Mouse (Mus musculus) 3134 (cell line): ENCODE results near the gene Nudt13.
A peak's percentile ranks its signal among the peaks of the same experiment; 100 is the strongest.

Experiments
- DNase-seq: peaks from one replicate; pipeline ENCODE4 v3.0.0-alpha.2; 2011; ENCODE audit warnings: low spot score; ENCODE audit not compliant: insufficient read length; ENCODE audit errors: extremely low read depth

Nudt13 gene

DNA sequence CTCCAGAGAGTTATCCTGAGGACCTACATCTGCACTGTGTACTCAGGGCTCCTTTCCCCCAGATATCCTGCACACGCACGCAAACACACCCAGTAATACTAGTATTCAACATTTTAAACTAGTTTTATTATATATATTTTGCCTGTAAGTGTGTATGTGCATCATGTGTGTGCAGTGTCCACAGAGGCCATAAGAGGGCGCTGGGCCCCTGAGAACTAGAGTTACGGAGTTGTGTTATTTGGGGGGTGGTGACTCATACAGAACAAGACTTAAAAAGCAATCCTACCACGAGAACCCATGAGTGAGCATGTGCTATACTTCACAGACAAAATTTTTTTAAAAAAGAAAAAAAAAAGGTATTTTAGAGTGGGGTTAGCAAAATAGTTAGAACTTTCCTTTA is 44.9 kb downstream of the Nudt13 start:
- DNase-seq: no peak

DNA sequence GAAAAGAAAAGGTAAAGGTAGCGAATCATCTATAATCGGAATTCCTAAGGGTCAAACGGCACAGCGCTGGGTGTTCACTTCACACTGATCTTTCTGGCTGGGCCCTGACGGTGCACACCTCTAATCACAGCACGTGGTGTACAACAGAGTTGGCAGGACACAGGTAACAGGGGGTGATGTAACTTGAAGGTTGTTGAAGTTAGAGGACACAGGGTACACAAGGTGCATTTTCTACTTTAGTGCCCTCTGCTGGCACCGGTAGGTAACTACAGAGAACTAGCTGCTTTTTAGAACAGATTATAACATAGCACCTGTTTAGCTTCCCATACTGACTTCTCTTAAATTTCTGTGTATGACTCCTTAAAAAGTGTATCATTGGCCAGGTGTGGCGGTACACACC is 45.7 kb downstream of the Nudt13 start:
- no peak for DNase-seq

DNA sequence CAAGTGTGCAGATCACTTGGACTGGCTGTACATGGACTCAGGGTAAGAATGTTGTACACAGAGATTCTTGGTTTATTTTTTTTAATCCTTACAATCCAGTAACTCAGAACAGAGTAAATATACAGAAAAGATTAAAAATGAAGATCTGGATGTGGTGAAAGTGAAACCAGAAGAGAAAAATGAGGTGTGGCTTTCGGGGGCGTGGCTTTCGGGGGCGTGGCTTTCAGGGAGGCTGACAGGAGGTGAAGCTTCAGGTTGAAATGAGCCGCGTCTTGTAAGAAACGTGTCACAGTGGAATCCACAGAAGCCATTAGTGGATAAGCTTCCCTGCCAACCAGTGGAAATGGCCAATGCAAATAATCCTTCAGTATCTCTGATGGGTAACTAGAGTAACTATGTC is 46.4 kb downstream of the Nudt13 start:
- no peak for DNase-seq

DNA sequence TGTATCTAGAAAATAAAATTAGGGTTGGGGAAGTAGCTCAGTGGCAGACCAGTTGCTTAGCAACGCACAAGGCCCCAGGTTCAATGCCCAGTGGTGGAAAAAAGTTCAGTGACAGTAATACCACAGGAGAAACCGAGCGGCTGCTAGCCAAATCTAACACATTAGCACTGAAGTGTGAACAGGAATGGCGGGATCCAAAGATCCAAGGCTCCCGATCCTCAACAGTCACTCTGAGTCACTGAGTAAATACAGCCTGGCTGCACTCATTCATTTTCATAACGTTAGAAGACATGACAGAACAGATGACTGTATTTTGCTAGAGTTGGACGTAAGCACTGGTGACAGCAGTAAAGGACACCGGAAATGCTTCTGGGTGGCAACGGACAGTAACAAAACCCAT is 51.4 kb downstream of the Nudt13 start:
- peak; percentile 51 for DNase-seq

DNA sequence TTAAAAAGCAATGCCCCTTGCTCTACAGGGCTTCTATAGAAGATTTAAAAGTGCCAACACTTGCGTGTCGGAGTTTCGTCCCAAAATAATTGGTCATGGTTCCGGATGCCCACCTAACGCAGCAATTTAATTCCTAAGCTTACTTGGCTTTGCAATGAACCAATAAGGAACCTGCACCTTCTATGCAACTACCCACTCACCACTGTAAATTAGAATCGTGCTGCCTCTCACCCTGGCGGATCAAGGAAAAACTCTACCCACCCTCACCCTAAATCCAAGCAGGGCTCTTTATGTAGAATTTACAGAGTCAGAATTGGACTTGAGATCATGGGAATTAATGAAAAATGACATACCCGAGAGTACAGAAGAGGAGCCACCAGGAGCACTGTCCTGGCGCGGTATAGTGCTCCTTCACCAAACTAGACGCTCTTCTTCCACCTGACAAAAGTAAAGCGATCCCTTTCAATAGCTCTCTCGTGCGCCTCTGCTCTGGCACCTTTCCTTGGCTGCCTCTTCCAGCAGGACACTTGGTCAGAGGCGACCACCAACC is 53.0 kb downstream of the Nudt13 start:
- no peak for DNase-seq

DNA sequence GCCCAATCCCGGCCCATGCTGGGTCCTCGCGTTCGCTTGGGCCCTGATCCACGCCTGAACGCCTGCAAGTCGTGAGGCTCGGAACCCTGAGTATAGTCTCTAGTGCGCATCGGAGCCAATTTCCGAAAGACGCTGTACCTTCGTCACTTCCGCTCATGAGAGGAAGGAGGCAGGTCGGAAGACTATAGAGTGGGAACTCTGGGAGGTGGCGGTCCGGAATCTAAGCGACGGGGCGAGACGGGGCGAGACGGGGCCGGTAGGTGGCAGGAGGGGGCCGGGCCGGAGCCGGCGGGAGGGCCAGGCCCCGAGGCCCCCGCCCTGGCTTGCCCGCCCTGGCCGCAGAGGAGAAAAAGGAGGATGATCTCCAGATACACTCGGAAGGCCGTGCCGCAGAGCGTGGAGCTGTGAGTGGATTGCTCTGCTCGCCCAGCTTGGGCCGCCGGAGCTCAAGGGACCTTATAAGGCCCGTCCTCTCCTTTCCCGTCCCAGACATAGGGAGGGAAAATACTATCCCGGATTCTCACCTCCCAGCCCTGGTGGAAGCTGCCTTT is 53.6 kb downstream of the Nudt13 start, which contains the start of the genes Ecd and Fam149b:
Ecd (minus strand) TSS at position 131 of the 551 bp plus-strand sequence.
Fam149b (plus strand) TSS at position 172 of the 551 bp plus-strand sequence.
- peak; percentile 87 for DNase-seq

DNA sequence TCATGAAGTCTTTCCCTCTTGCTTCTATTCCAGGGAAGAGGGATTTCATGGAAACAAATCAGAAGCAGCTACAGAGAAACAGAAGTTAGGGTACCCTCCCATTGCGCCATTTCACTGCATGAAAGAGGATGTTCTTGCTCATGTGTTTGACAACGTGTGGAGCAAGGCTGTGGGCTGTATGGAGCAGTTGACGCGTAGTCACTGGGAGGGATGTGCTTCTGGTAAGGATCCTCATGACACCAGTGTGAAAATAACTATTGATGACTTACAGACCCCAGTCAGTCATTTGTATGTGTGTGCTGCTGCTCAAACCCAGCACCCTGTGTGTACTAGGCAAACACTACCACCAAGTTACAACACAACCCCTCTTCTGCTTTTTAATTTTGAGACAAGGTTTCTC is 68.7 kb downstream of the Nudt13 start:
- DNase-seq: no peak
